Mouse (Mus musculus) layer of hippocampus, postnatal 10 days (tissue): ENCODE data around the gene Ttc36. TPM values are rescaled to one million over a fixed set of nuclear protein-coding genes. Genes with fewer than 3 reads are reported as not detected.
"Not testable (repeated sequence)": the region's sequence is repeated elsewhere in the genome, so short reads cannot be mapped to it uniquely, and the experiment has no call there.

Source experiments
- DNase-seq, 2 experiments: peaks; one replicate each; pipeline ENCODE4 v3.0.0; 2021; ENCODE audit warnings: low spot score in 2 of 2
- total RNA-seq, 2 experiments: library from RNA; stranded (reverse); gene quantifications; 2 replicates each; pipeline ENCODE4 v1.2.3; 2021

The Ttc36 gene
- total RNA-seq, 2 experiments from 2014 or later: 0.98 TPM; not detected in 1

- DNase-seq: peak; percentile 92 to 94
Observed at GRCm38 (mm10) chr9:44772750-44773651, 29.9 kb downstream of the Ttc36 start.

GRCm38 (mm10) chr9:44772392-44772749, 30.5 kb downstream of the Ttc36 start:
- no peak for DNase-seq

- no peak for DNase-seq
Observed at GRCm38 (mm10) chr9:44771376-44771775, 31.5 kb downstream of the Ttc36 start.

- DNase-seq: not testable (repeated sequence)
Observed at GRCm38 (mm10) chr9:44768029-44768394, 34.9 kb downstream of the Ttc36 start.

GRCm38 (mm10) chr9:44767101-44768028, 35.5 kb downstream of the Ttc36 start, which contains the start of the genes Arcn1 and Ift46:
Arcn1 (minus strand) TSS chr9:44767845.
Ift46 (plus strand) TSS chr9:44767908.
- peak; percentile 79 to 88 for DNase-seq

GRCm38 (mm10) chr9:44760873-44761272, 42.0 kb downstream of the Ttc36 start:
- no peak for DNase-seq

Other genes starting within 250 kb of the Ttc36 start
- gene Cxcr5, start 241.2 kb downstream of the Ttc36 start, total RNA-seq: not detected
- 100 to 1,000 TPM; 112 to 113 TPM for gene Ddx6, start 198.2 kb downstream of the Ttc36 start, total RNA-seq
- gene Treh, start 129.8 kb downstream of the Ttc36 start, total RNA-seq: not detected
- gene Phldb1, start 67.9 kb downstream of the Ttc36 start, total RNA-seq: 100 to 1,000 TPM in 1 of 2 experiments, 10 to 100 TPM in 1; 87.9 to 102 TPM
- gene Arcn1, start 35.2 kb downstream of the Ttc36 start, total RNA-seq: 100 to 1,000 TPM; 112 to 118 TPM
- 10 to 100 TPM; 78.8 to 84.5 TPM for gene Ift46, start 35.2 kb downstream of the Ttc36 start, total RNA-seq
- 10 to 100 TPM; 23.6 to 30.9 TPM for gene Tmem25, start 3.8 kb downstream of the Ttc36 start, total RNA-seq
- 10 to 100 TPM; 50.5 to 54.6 TPM for gene Kmt2a, start 78.2 kb upstream of the Ttc36 start, total RNA-seq
- 100 to 1,000 TPM; 394 to 460 TPM for gene Atp5l, start 117.7 kb upstream of the Ttc36 start, total RNA-seq
- 100 to 1,000 TPM in 1 of 2 experiments, 10 to 100 TPM in 1; 92.4 to 104 TPM for gene Ube4a, start 162.5 kb upstream of the Ttc36 start, total RNA-seq
- gene Cd3g, start 177.4 kb upstream of the Ttc36 start, total RNA-seq: not detected
- gene Cd3d, start 178.7 kb upstream of the Ttc36 start, total RNA-seq: not detected
- not detected for gene Cd3e, start 206.6 kb upstream of the Ttc36 start, total RNA-seq
- 1 to 10 TPM in 1 of 2 experiments, under 1 TPM in 1; 0.39 to 1.1 TPM for gene Mpzl2, start 236.7 kb upstream of the Ttc36 start, total RNA-seq